Mouse (Mus musculus) midbrain, embryonic 11.5 days (tissue): Measurements from ENCODE around the gene Atp5f1. TPM values are rescaled to one million over a fixed set of nuclear protein-coding genes. Genes with fewer than 3 reads are reported as not detected.
A peak's percentile ranks its signal among the peaks of the same experiment; 100 is the strongest.

Experiments used
- ATAC-seq: fragments of 200-750 bp; cut with Nextera tagmentation; 2 replicates; pipeline ENCODE4 v1.8.0; 2017; ENCODE audit warnings: moderate TSS enrichment, moderate library complexity; ENCODE audit not compliant: low FRiP score
- DNase-seq: peaks from one replicate; pipeline ENCODE4 v3.0.0; 2015; ENCODE audit warnings: low spot score; ENCODE audit errors: missing footprints
- H3K27ac ChIP-seq: fragments of 300-500 bp; sonication (generic); 2 replicates; pipeline ENCODE4 v1.5.1; 2014; ENCODE audit warnings: low read depth, low read length
- H3K27me3 ChIP-seq: fragments of 300-500 bp; sonication (generic); 2 replicates; pipeline ENCODE4 v1.6.1; 2014; ENCODE audit warnings: mild to moderate bottlenecking, low read length, moderate library complexity, mixed read lengths; ENCODE audit not compliant: control insufficient read depth, insufficient read depth
- H3K36me3 ChIP-seq: fragments of 300-500 bp; sonication (generic); 2 replicates; pipeline ENCODE4 v1.6.1; 2014; ENCODE audit warnings: mild to moderate bottlenecking, low read length, moderate library complexity, mixed read lengths; ENCODE audit not compliant: control insufficient read depth, insufficient read depth
- H3K4me1 ChIP-seq: fragments of 300-500 bp; sonication (generic); 2 replicates; pipeline ENCODE4 v1.6.1; 2014; ENCODE audit warnings: low read length; ENCODE audit not compliant: control insufficient read depth, insufficient read depth
- H3K4me2 ChIP-seq: fragments of 300-500 bp; sonication (generic); 2 replicates; pipeline ENCODE4 v1.6.1; 2014; ENCODE audit warnings: mild to moderate bottlenecking, moderate library complexity
- H3K4me3 ChIP-seq: fragments of 300-500 bp; sonication (generic); 2 replicates; pipeline ENCODE4 v1.5.1; 2014; ENCODE audit warnings: low read depth, low read length
- H3K9ac ChIP-seq: fragments of 300-500 bp; sonication (generic); 2 replicates; pipeline ENCODE4 v1.6.1; 2014; ENCODE audit warnings: low read length
- H3K9me3 ChIP-seq: fragments of 300-500 bp; sonication (generic); 2 replicates; pipeline ENCODE4 v1.6.1; 2016; ENCODE audit warnings: low read length; ENCODE audit not compliant: control insufficient read depth
- WGBS: fragments of 180-500 bp; shearing (Covaris S2); extraction: QIAGEN DNeasy Blood & Tissue Kit; methylation state at CpG from one replicate; pipeline ENCODE4 v1.1.7; 2014; 5-methylcytosine and 5-hydroxymethylcytosine counted together
- polyA plus RNA-seq: library from polyadenylated mRNA; unstranded; fragments of >200 nt; fragmentation: Nextera tagmentation; extraction: Ambion mirVana; gene quantifications from 2 replicates; pipeline ENCODE4 v1.2.1, GENCODE M21; 2014

Atp5f1 gene
- polyA plus RNA-seq, 1 experiment from 2014 or later = 581 TPM

GRCm38 (mm10) chr3:105973411-105973810, 13.5 kb upstream of the Atp5f1 start, which contains the start of gene Ovgp1:
Gene Ovgp1, plus strand, starts transcription at chr3:105973711.
- Histone ChIP-seq H3K27me3 (no peaks in the 10 kb centered on the region), H3K36me3 (peaks cover 4% of the 10 kb centered on the region; the same call in 1 of the 2 replicates), H3K9ac (no peak within 1 kb of the TSS), H3K27ac (no peak within 1 kb of the TSS), H3K4me1 (no peaks in the 10 kb centered on the region), H3K4me2 (no peak within 1 kb of the TSS), H3K4me3 (no peak within 1 kb of the TSS), H3K9me3 (no peaks in the 10 kb centered on the region)
- 81% methylated on average over 3 of the region's 3 CpGs for WGBS
- DNase-seq (no peak), ATAC-seq (no peak)

- Histone ChIP-seq H3K27me3 (no peaks in the 10 kb centered on the region), H3K27ac (no peak overlapping the region), H3K4me3 (no peak overlapping the region), H3K4me1 (no peaks in the 10 kb centered on the region), H3K4me2 (no peak overlapping the region), H3K9ac (no peak overlapping the region), H3K36me3 (peaks cover 4% of the 10 kb centered on the region; the same call in 1 of the 2 replicates), H3K9me3 (no peaks in the 10 kb centered on the region)
- DNase-seq (no peak), ATAC-seq (no peak)
- WGBS = 78% methylated on average over 5 of the region's 5 CpGs
Observed at GRCm38 (mm10) chr3:105971831-105972446, 12.0 kb upstream of the Atp5f1 start.

GRCm38 (mm10) chr3:105960700-105961099, 801 bp upstream of the Atp5f1 start:
- Histone ChIP-seq H3K9me3 (no peaks in the 10 kb centered on the region), H3K4me3 (no peak overlapping the region), H3K4me1 (peaks cover 14% of the 10 kb centered on the region), H3K27ac (no peak overlapping the region), H3K36me3 (peaks cover 26% of the 10 kb centered on the region), H3K9ac (no peak overlapping the region), H3K27me3 (no peaks in the 10 kb centered on the region), H3K4me2 (no peak overlapping the region)
- peak; percentile 67 for DNase-seq
- 92% methylated on average over 2 of the region's 2 CpGs for WGBS
- no peak for ATAC-seq

DNA sequence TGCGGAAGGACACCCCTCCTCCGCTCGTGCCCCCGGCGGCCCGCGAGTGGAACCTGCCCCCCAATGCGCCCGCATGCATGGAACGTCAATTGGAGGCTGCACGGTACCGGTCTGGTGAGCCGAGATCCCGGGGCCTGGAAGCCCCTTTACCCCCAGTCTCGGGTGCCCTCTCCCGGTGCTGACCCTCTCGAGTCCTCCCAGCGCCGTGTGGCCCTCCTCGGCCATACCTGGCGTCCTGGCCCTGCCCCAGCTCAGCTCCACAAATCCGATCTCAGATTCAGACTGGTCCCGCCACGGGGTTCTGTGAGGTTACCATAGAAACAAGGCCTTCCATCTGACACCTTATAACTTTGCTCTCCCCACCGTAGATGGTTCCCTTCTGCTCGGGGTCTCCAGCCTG, 314 bp downstream of the Atp5f1 start:
- Histone ChIP-seq H3K9me3 (no peaks in the 10 kb centered on the region), H3K4me3 (peak overlapping the region; percentile 94), H3K9ac (peak overlapping the region; percentile 94), H3K27me3 (no peaks in the 10 kb centered on the region), H3K4me2 (peak overlapping the region; percentile 83), H3K4me1 (peaks cover 14% of the 10 kb centered on the region), H3K27ac (no peak overlapping the region; the same call in 1 of the 2 replicates), H3K36me3 (peaks cover 19% of the 10 kb centered on the region)
- ATAC-seq (peak; percentile 80), DNase-seq (no peak)
- under 1% methylated on average over 26 of the region's 26 CpGs for WGBS

DNA sequence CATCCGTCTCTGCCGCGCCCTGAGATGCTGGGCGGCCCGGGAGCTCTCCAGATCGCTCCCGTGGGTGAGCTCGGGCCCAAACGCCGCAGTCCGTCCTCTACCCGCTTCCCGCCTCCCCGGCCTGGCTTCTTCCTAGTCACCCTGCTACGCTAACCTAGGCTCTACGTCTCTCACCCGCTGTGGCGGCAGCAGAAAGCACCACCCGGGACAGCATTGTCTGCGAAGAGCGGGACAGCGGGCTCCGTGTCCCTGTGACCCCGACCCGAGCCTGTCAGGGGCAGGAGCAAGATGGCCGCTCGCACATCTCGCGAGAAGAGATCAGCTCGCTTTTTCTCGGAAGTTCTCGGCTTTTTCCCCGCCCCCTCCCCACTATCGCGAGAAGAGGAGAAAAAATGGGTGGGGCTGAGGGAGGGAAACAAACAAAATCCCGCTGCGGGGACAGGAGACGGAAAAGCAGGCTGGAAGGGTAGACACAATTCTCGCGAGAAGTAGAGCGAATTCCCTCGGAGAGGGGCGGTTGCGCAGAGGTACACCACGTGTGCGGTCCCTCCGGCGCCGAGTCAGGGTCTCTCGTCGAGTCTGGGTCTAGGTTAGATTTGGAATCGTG, 822 bp downstream of the Atp5f1 start, which contains the start of gene Wdr77:
Wdr77 (plus strand) TSS at position 396 of the 607 bp plus-strand sequence.
- DNase-seq (peak; percentile 100), ATAC-seq (peak; percentile 98)
- H3K27ac ChIP-seq = peak within 1 kb of the TSS; percentile 73
- H3K9me3 ChIP-seq = no peaks in the 10 kb centered on the region
- H3K9ac ChIP-seq = peak within 1 kb of the TSS; percentile 97
- peaks cover 14% of the 10 kb centered on the region for H3K36me3 ChIP-seq
- WGBS = under 1% methylated on average over 50 of the region's 52 CpGs
- no peaks in the 10 kb centered on the region for H3K27me3 ChIP-seq
- peaks cover 14% of the 10 kb centered on the region for H3K4me1 ChIP-seq
- H3K4me3 ChIP-seq = peak within 1 kb of the TSS; percentile 94
- H3K4me2 ChIP-seq = peak within 1 kb of the TSS; percentile 83

- H3K36me3 ChIP-seq = peaks cover 13% of the 10 kb centered on the region
- WGBS = 41% methylated on average over 5 of the region's 5 CpGs
Observed at GRCm38 (mm10) chr3:105958204-105958603, 1.7 kb downstream of the Atp5f1 start.

GRCm38 (mm10) chr3:105957235-105957634, 2.7 kb downstream of the Atp5f1 start:
- 100% methylated on average over 1 of the region's 1 CpGs for WGBS
- DNase-seq = peak; percentile 83

More at GRCm38 (mm10) chr3:105958204-105958603, 1.7 kb downstream of the Atp5f1 start:
- peak overlapping the region; percentile 61 for H3K4me2 ChIP-seq
- no peak overlapping the region for H3K27ac ChIP-seq
- no peaks in the 10 kb centered on the region for H3K27me3 ChIP-seq
- H3K4me3 ChIP-seq = peak overlapping the region; percentile 94
- DNase-seq = peak; percentile 83
- H3K9me3 ChIP-seq = no peaks in the 10 kb centered on the region
- H3K9ac ChIP-seq = peak overlapping the region; percentile 97
- ATAC-seq = no peak
- peaks cover 14% of the 10 kb centered on the region for H3K4me1 ChIP-seq

GRCm38 (mm10) chr3:105951348-105951747, 8.6 kb downstream of the Atp5f1 start:
- Histone ChIP-seq H3K27ac (no peak overlapping the region), H3K4me1 (no peaks in the 10 kb centered on the region), H3K9me3 (no peaks in the 10 kb centered on the region), H3K9ac (no peak overlapping the region), H3K4me3 (no peak overlapping the region), H3K36me3 (peaks cover 23% of the 10 kb centered on the region), H3K27me3 (no peaks in the 10 kb centered on the region), H3K4me2 (no peak overlapping the region)
- ATAC-seq = no peak
- WGBS = 97% methylated on average over 7 of the region's 7 CpGs
- DNase-seq = peak; percentile 65

More at GRCm38 (mm10) chr3:105957235-105957634, 2.7 kb downstream of the Atp5f1 start:
- no peak for ATAC-seq
- Histone ChIP-seq H3K9me3 (no peaks in the 10 kb centered on the region), H3K4me2 (no peak overlapping the region), H3K4me3 (no peak overlapping the region), H3K27me3 (no peaks in the 10 kb centered on the region), H3K27ac (no peak overlapping the region), H3K4me1 (peaks cover 14% of the 10 kb centered on the region), H3K36me3 (peaks cover 8% of the 10 kb centered on the region; the same call in 1 of the 2 replicates), H3K9ac (no peak overlapping the region)

- DNase-seq (peak; percentile 35), ATAC-seq (no peak)
Observed at GRCm38 (mm10) chr3:105936111-105936510, 23.8 kb downstream of the Atp5f1 start.

More at GRCm38 (mm10) chr3:105936111-105936510, 23.8 kb downstream of the Atp5f1 start:
- Histone ChIP-seq H3K9me3 (no peaks in the 10 kb centered on the region), H3K27me3 (no peaks in the 10 kb centered on the region), H3K9ac (no peak overlapping the region), H3K4me2 (no peak overlapping the region), H3K4me3 (no peak overlapping the region), H3K36me3 (no peaks in the 10 kb centered on the region; the same call in 1 of the 2 replicates), H3K27ac (no peak overlapping the region), H3K4me1 (no peaks in the 10 kb centered on the region)
- 93% methylated on average over 4 of the region's 4 CpGs for WGBS
